Mouse (Mus musculus) kidney, embryonic 14.5 days (tissue): ENCODE data around the gene Olfr1043. TPM values are rescaled to one million over a fixed set of nuclear protein-coding genes. Genes with fewer than 3 reads are reported as not detected.
"Not testable (repeated sequence)": the region's sequence is repeated elsewhere in the genome, so short reads cannot be mapped to it uniquely, and the experiment has no call there.

ENCODE experiments used
- ATAC-seq: fragments of 200-750 bp; cut with Nextera tagmentation; 2 replicates; pipeline ENCODE4 v1.8.0; 2017; ENCODE audit warnings: moderate number of reproducible peaks, mild to moderate bottlenecking, moderate TSS enrichment, moderate library complexity; ENCODE audit not compliant: low FRiP score, low TSS enrichment
- H3K27ac ChIP-seq: fragments of 300-500 bp; sonication (generic); 2 replicates; pipeline ENCODE4 v1.5.1; 2014; ENCODE audit warnings: low read depth, mild to moderate bottlenecking, low read length, moderate library complexity, mixed read lengths
- H3K27me3 ChIP-seq: fragments of 300-500 bp; sonication (generic); 2 replicates; pipeline ENCODE4 v1.6.1; 2014; ENCODE audit warnings: mild to moderate bottlenecking, low read length; ENCODE audit not compliant: control insufficient read depth, insufficient read depth
- H3K36me3 ChIP-seq: fragments of 300-500 bp; sonication (generic); 2 replicates; pipeline ENCODE4 v1.6.1; 2014; ENCODE audit warnings: low read length, mixed read lengths; ENCODE audit not compliant: control insufficient read depth, insufficient read depth
- H3K4me1 ChIP-seq: fragments of 300-500 bp; sonication (generic); 2 replicates; pipeline ENCODE4 v1.6.1; 2014; ENCODE audit warnings: low read length, mixed read lengths; ENCODE audit not compliant: control insufficient read depth, insufficient read depth
- H3K4me2 ChIP-seq: fragments of 300-500 bp; sonication (generic); replicated peaks from 2 replicates; pipeline ENCODE4 v1.6.1; 2014; ENCODE audit warnings: low read depth, mild to moderate bottlenecking, low read length
- H3K4me3 ChIP-seq: fragments of 300-500 bp; sonication (generic); 2 replicates; pipeline ENCODE4 v1.5.1; 2014; ENCODE audit warnings: mild to moderate bottlenecking, low read length
- H3K9ac ChIP-seq: fragments of 300-500 bp; sonication (generic); 2 replicates; pipeline ENCODE4 v1.6.1; 2014; ENCODE audit warnings: low read depth, mild to moderate bottlenecking, low read length, moderate library complexity
- H3K9me3 ChIP-seq: fragments of 300-500 bp; sonication (generic); 2 replicates; pipeline ENCODE4 v1.6.1; 2016; ENCODE audit warnings: low read length; ENCODE audit not compliant: control insufficient read depth
- WGBS: fragments of 180-500 bp; shearing (Covaris S2); extraction: QIAGEN DNeasy Blood & Tissue Kit; methylation state at CpG from one replicate; pipeline ENCODE4 v1.1.7; 2014; 5-methylcytosine and 5-hydroxymethylcytosine counted together
- polyA plus RNA-seq: library from polyadenylated mRNA; unstranded; fragments of >200 nt; fragmentation: Nextera tagmentation; extraction: Ambion mirVana; gene quantifications from 2 replicates; pipeline ENCODE4 v1.2.1, GENCODE M21; 2014

Olfr1043 gene
- not detected in 2 replicates for polyA plus RNA-seq

GRCm38 (mm10) chr2:86167422-86167821 lies at the start of gene Olfr1043:
Gene Olfr1043 (minus strand): TSS chr2:86167522.
- Histone ChIP-seq H3K4me1 (no peaks in the 10 kb centered on the region), H3K9me3 (no peaks in the 10 kb centered on the region), H3K4me3 (no peak within 1 kb of the TSS), H3K4me2 (no peak within 1 kb of the TSS), H3K9ac (no peak within 1 kb of the TSS), H3K36me3 (no peaks in the 10 kb centered on the region), H3K27me3 (no peaks in the 10 kb centered on the region), H3K27ac (no peak within 1 kb of the TSS)
- WGBS = 92% methylated on average over 2 of the region's 2 CpGs
- no peak for ATAC-seq

GRCm38 (mm10) chr2:86202909-86203308 lies 35.6 kb upstream of the Olfr1043 start, which contains the start of gene Olfr1045:
Gene Olfr1045 (minus strand): TSS chr2:86203009.
- H3K9ac ChIP-seq = no peak within 1 kb of the TSS
- H3K27ac ChIP-seq = no peak within 1 kb of the TSS
- H3K4me2 ChIP-seq = no peak within 1 kb of the TSS
- no peaks in the 10 kb centered on the region for H3K9me3 ChIP-seq
- no peaks in the 10 kb centered on the region for H3K27me3 ChIP-seq
- H3K4me3 ChIP-seq = no peak within 1 kb of the TSS
- ATAC-seq = no peak
- no peaks in the 10 kb centered on the region for H3K36me3 ChIP-seq
- no peaks in the 10 kb centered on the region for H3K4me1 ChIP-seq

DNA sequence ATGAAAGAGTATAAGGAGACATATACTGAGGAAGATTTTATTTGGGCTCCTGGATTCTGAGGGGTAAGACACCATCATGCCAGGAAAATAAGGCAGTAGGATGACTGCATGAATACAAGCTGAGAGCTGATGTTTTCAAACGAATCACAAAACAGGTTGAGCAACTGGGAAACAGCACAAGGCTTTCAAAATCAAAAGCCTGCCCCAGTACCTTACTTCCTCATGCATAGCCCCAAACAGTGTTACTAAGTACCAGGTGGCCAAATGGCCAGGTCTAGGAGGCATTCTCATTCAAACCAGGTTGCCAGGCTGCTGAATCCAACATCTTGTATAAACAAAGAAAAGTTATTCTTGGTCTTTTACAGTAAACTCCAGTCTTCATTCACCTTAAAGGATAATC lies 28.5 kb upstream of the Olfr1043 start:
- 47% methylated on average over 1 of the region's 1 CpGs for WGBS
- no peak for ATAC-seq
- H3K9me3 ChIP-seq = no peaks in the 10 kb centered on the region
- no peaks in the 10 kb centered on the region for H3K4me1 ChIP-seq
- H3K9ac ChIP-seq = no peak overlapping the region
- no peak overlapping the region for H3K4me2 ChIP-seq
- no peak overlapping the region for H3K27ac ChIP-seq
- no peaks in the 10 kb centered on the region for H3K36me3 ChIP-seq
- H3K4me3 ChIP-seq = no peak overlapping the region
- H3K27me3 ChIP-seq = no peaks in the 10 kb centered on the region

GRCm38 (mm10) chr2:86185583-86185982 lies 18.3 kb upstream of the Olfr1043 start, which contains the start of gene Olfr52:
Gene Olfr52 (minus strand): TSS chr2:86185683.
- Histone ChIP-seq H3K9me3 (no peaks in the 10 kb centered on the region), H3K4me1 (no peaks in the 10 kb centered on the region), H3K27ac (no peak within 1 kb of the TSS), H3K4me2 (no peak within 1 kb of the TSS), H3K27me3 (no peaks in the 10 kb centered on the region), H3K36me3 (no peaks in the 10 kb centered on the region), H3K9ac (no peak within 1 kb of the TSS), H3K4me3 (no peak within 1 kb of the TSS)
- no peak for ATAC-seq

DNA sequence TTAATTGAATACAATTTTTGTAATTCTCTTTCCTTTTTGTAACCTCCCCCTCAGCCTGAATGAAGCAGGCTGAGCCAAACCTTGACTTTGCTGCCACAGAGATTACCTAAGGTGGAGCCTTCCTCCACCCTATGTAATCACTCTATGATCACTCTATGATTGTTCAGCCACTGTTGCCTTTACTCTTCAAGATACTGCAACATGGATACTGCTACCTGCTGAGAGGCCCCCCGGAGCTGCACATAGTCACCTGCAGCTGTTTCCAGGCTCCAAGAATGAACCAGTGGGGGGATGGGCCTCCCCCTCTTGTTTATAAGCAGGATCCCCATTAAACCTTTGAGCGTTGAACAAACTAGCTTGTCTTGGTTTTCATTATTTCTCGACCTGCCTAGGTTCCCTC lies 12.6 kb upstream of the Olfr1043 start:
- no peak overlapping the region for H3K27ac ChIP-seq
- WGBS = 81% methylated on average over 3 of the region's 3 CpGs

DNA sequence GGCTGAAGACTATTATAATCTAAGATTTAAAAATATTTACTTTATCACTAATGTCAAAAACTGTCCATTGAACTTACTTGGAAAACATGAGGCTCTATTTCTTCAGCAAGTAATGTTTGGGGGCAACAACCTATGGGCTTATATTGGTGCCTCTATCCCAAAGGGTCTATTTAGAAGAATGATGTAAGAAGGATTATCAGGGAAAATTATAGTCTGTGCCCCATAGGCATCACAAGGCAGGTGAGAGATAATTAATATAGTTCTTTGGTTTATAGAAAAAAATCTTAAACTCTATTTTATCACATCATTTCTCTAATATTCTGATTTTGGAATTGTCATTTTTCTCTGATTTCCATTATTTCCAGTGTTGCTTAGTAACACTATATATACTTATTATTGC lies 10.4 kb upstream of the Olfr1043 start, which contains the start of gene Olfr1044:
Olfr1044 (minus strand) TSS at position 101 of the 400 bp plus-strand sequence.
- Histone ChIP-seq H3K36me3 (no peaks in the 10 kb centered on the region), H3K4me3 (no peak within 1 kb of the TSS), H3K4me1 (no peaks in the 10 kb centered on the region), H3K27ac (no peak within 1 kb of the TSS), H3K9me3 (no peaks in the 10 kb centered on the region), H3K9ac (no peak within 1 kb of the TSS), H3K27me3 (no peaks in the 10 kb centered on the region), H3K4me2 (no peak within 1 kb of the TSS)
- no peak for ATAC-seq

More for the DNA sequence above, 12.6 kb upstream of the Olfr1043 start:
- Histone ChIP-seq H3K4me2 (no peak overlapping the region), H3K9ac (no peak overlapping the region), H3K4me3 (no peak overlapping the region), H3K9me3 (no peaks in the 10 kb centered on the region), H3K27me3 (no peaks in the 10 kb centered on the region), H3K36me3 (no peaks in the 10 kb centered on the region), H3K4me1 (no peaks in the 10 kb centered on the region)
- ATAC-seq = no peak

- H3K9ac ChIP-seq, H3K4me3 ChIP-seq, H3K4me2 ChIP-seq, H3K27ac ChIP-seq, H3K4me1 ChIP-seq, H3K27me3 ChIP-seq, ATAC-seq, H3K36me3 ChIP-seq, H3K9me3 ChIP-seq: not testable (repeated sequence)
- 85% methylated on average over 7 of the region's 7 CpGs for WGBS
Observed at GRCm38 (mm10) chr2:86175422-86175821, 8.1 kb upstream of the Olfr1043 start.

- H3K4me1 ChIP-seq = no peaks in the 10 kb centered on the region
- no peak within 1 kb of the TSS for H3K4me3 ChIP-seq
- no peaks in the 10 kb centered on the region for H3K27me3 ChIP-seq
- H3K4me2 ChIP-seq = no peak within 1 kb of the TSS
- no peaks in the 10 kb centered on the region for H3K9me3 ChIP-seq
- H3K36me3 ChIP-seq = no peaks in the 10 kb centered on the region
- no peak for ATAC-seq
- no peak within 1 kb of the TSS for H3K27ac ChIP-seq
- H3K9ac ChIP-seq = no peak within 1 kb of the TSS
- 92% methylated on average over 2 of the region's 2 CpGs for WGBS
Observed at GRCm38 (mm10) chr2:86161738-86162137, 5.6 kb downstream of the Olfr1043 start, which contains the start of gene Olfr1042. Gene Olfr1042 (minus strand): TSS chr2:86161838.

DNA sequence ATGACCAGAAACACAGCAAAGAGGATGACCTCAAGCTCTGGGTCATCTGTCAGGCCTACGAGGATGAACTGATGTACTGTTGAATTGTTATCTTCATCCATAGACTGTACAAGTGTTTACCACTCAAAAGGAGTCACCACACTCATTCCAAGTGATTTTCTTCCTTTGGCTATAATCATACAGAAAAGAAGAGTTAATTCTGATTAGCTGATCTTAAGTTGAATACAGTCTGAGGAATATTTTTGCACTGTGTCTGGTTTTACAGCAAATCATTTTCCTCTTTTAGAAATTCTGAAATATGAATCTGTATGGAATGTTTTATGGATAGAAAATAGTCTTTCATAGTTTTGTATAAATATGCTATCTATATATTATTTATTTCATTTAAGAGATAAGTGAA lies 20.7 kb downstream of the Olfr1043 start, which contains the start of gene Olfr1040:
Olfr1040 (minus strand) TSS at position 101 of the 400 bp plus-strand sequence.
- WGBS = 83% methylated on average over 1 of the region's 1 CpGs
- Histone ChIP-seq H3K36me3 (no peaks in the 10 kb centered on the region), H3K4me3 (no peak within 1 kb of the TSS), H3K9ac (no peak within 1 kb of the TSS), H3K4me1 (no peaks in the 10 kb centered on the region), H3K4me2 (no peak within 1 kb of the TSS), H3K9me3 (no peaks in the 10 kb centered on the region), H3K27me3 (no peaks in the 10 kb centered on the region), H3K27ac (no peak within 1 kb of the TSS)
- ATAC-seq = no peak
